Mouse (Mus musculus): Measurements from ENCODE around the gene Gm42715. TPM values are rescaled to one million over a fixed set of nuclear protein-coding genes. Genes with fewer than 3 reads are reported as not detected.
A peak's percentile ranks its signal among the peaks of the same experiment; 100 is the strongest.

Gm42715 gene
- polyA plus RNA-seq, 1 experiment from 2014 or later: 26.0 TPM

- Histone ChIP-seq H3K27ac (ENCODE audit: low read depth, low read length) (peak overlapping the region; percentile 81), H3K4me2 (replicated peaks; ENCODE audit: low read depth, low read length) (peak overlapping the region; percentile 74), H3K4me3 (ENCODE audit: low read depth, low read length) (peak overlapping the region; percentile 99), H3K9me3 (ENCODE audit: control insufficient read depth, low read length) (no peaks in the 10 kb centered on the region), H3K4me1 (replicated peaks; ENCODE audit: control insufficient read depth, insufficient read depth, low read length) (peaks cover 6% of the 10 kb centered on the region; the same call in 1 of the 2 replicates), H3K27me3 (ENCODE audit: control insufficient read depth, insufficient read depth, low read length) (no peaks in the 10 kb centered on the region), H3K9ac (ENCODE audit: low read depth, low read length) (peak overlapping the region; percentile 97), H3K36me3 (ENCODE audit: control insufficient read depth, insufficient read depth, low read length) (peaks cover 27% of the 10 kb centered on the region)
- 2% methylated on average over 34 of the region's 44 CpGs for WGBS
- ATAC-seq (ENCODE audit: low FRiP score) (peak; percentile 28; the same call in 1 of the 2 replicates), DNase-seq (ENCODE audit: low spot score) (peak; percentile 65)
Observed at GRCm38 (mm10) chr7:127614511-127614890, 95.1 kb downstream of the Gm42715 start.

GRCm38 (mm10) chr7:127614891-127615843, 95.8 kb downstream of the Gm42715 start, which contains the start of gene Zfp629:
Zfp629 (minus strand) TSS chr7:127615797.
- Histone ChIP-seq H3K4me2 (replicated peaks; ENCODE audit: low read depth, low read length) (peak within 1 kb of the TSS; percentile 74), H3K4me3 (ENCODE audit: low read depth, low read length) (peak within 1 kb of the TSS; percentile 99), H3K36me3 (ENCODE audit: control insufficient read depth, insufficient read depth, low read length) (peaks cover 23% of the 10 kb centered on the region), H3K27ac (ENCODE audit: low read depth, low read length) (peak within 1 kb of the TSS; percentile 81), H3K27me3 (ENCODE audit: control insufficient read depth, insufficient read depth, low read length) (no peaks in the 10 kb centered on the region), H3K9me3 (ENCODE audit: control insufficient read depth, low read length) (no peaks in the 10 kb centered on the region), H3K4me1 (replicated peaks; ENCODE audit: control insufficient read depth, insufficient read depth, low read length) (peaks cover 6% of the 10 kb centered on the region; the same call in 1 of the 2 replicates), H3K9ac (ENCODE audit: low read depth, low read length) (peak within 1 kb of the TSS; percentile 97)
- DNase-seq (ENCODE audit: low spot score) (peak; percentile 95), ATAC-seq (ENCODE audit: low FRiP score) (peak; percentile 94)
- WGBS: 0% methylated on average over 30 of the region's 50 CpGs

- H3K4me1 ChIP-seq (replicated peaks; ENCODE audit: control insufficient read depth, insufficient read depth, low read length): peaks cover 6% of the 10 kb centered on the region; the same call in 1 of the 2 replicates
- WGBS: 91% methylated on average over 1 of the region's 1 CpGs
- H3K36me3 ChIP-seq (ENCODE audit: control insufficient read depth, insufficient read depth, low read length): peaks cover 12% of the 10 kb centered on the region
- no peak overlapping the region for H3K27ac ChIP-seq (ENCODE audit: low read depth, low read length)
- no peak for DNase-seq (ENCODE audit: low spot score)
- no peak overlapping the region for H3K9ac ChIP-seq (ENCODE audit: low read depth, low read length)
- H3K27me3 ChIP-seq (ENCODE audit: control insufficient read depth, insufficient read depth, low read length): no peaks in the 10 kb centered on the region
- no peaks in the 10 kb centered on the region for H3K9me3 ChIP-seq (ENCODE audit: control insufficient read depth, low read length)
- ATAC-seq (ENCODE audit: low FRiP score): no peak
- H3K4me3 ChIP-seq (ENCODE audit: low read depth, low read length): no peak overlapping the region; the same call in 1 of the 2 replicates
- peak overlapping the region; percentile 74 for H3K4me2 ChIP-seq (replicated peaks; ENCODE audit: low read depth, low read length)
Observed at GRCm38 (mm10) chr7:127616336-127616735, 97.0 kb downstream of the Gm42715 start.

Other genes starting within 250 kb of the Gm42715 start
- gene Sephs2, start 245.5 kb upstream of the Gm42715 start, polyA plus RNA-seq (2014; fragmentation: Nextera tagmentation; extraction: Ambion mirVana): 80.8 and 86.6 TPM in 2 replicates
- 0.54 and 0.56 TPM in 2 replicates for gene Itgal, start 223.3 kb upstream of the Gm42715 start, polyA plus RNA-seq (2014; fragmentation: Nextera tagmentation; extraction: Ambion mirVana)
- 5.1 and 5.7 TPM in 2 replicates for gene Zfp768, start 174.0 kb upstream of the Gm42715 start, polyA plus RNA-seq (2014; fragmentation: Nextera tagmentation; extraction: Ambion mirVana)
- 6.7 and 9.6 TPM in 2 replicates for gene Zfp747, start 143.5 kb upstream of the Gm42715 start, polyA plus RNA-seq (2014; fragmentation: Nextera tagmentation; extraction: Ambion mirVana)
- gene 9130019O22Rik, start 132.4 kb upstream of the Gm42715 start, polyA plus RNA-seq (2014; fragmentation: Nextera tagmentation; extraction: Ambion mirVana): 5.4 and 6.2 TPM in 2 replicates
- gene E430018J23Rik, start 126.0 kb upstream of the Gm42715 start, polyA plus RNA-seq (2014; fragmentation: Nextera tagmentation; extraction: Ambion mirVana): 6.1 and 6.3 TPM in 2 replicates
- gene Zfp764, start 112.8 kb upstream of the Gm42715 start, polyA plus RNA-seq (2014; fragmentation: Nextera tagmentation; extraction: Ambion mirVana): 6.9 and 8.1 TPM in 2 replicates
- 29.8 and 33.6 TPM in 2 replicates for gene Zfp688, start 97.5 kb upstream of the Gm42715 start, polyA plus RNA-seq (2014; fragmentation: Nextera tagmentation; extraction: Ambion mirVana)
- gene Zfp689, start 70.4 kb upstream of the Gm42715 start, polyA plus RNA-seq (2014; fragmentation: Nextera tagmentation; extraction: Ambion mirVana): 12.8 and 13.5 TPM in 2 replicates
- 61.4 and 72.1 TPM in 2 replicates for gene Prr14, start 60.0 kb upstream of the Gm42715 start, polyA plus RNA-seq (2014; fragmentation: Nextera tagmentation; extraction: Ambion mirVana)
- gene Fbrs, start 40.4 kb upstream of the Gm42715 start, polyA plus RNA-seq (2014; fragmentation: Nextera tagmentation; extraction: Ambion mirVana): 10.5 and 15.1 TPM in 2 replicates
- gene Srcap, start 7.6 kb upstream of the Gm42715 start, polyA plus RNA-seq (2014; fragmentation: Nextera tagmentation; extraction: Ambion mirVana): 58.1 and 81.5 TPM in 2 replicates
- 7.7 and 8.6 TPM in 2 replicates for gene Tmem265, start 41.8 kb downstream of the Gm42715 start, polyA plus RNA-seq (2014; fragmentation: Nextera tagmentation; extraction: Ambion mirVana)
- 50.4 and 54.0 TPM in 2 replicates for gene Phkg2, start 53.8 kb downstream of the Gm42715 start, polyA plus RNA-seq (2014; fragmentation: Nextera tagmentation; extraction: Ambion mirVana)
- 11.9 and 16.4 TPM in 2 replicates for gene Ccdc189, start 69.0 kb downstream of the Gm42715 start, polyA plus RNA-seq (2014; fragmentation: Nextera tagmentation; extraction: Ambion mirVana)
- 31.4 and 33.6 TPM in 2 replicates for gene Rnf40, start 69.2 kb downstream of the Gm42715 start, polyA plus RNA-seq (2014; fragmentation: Nextera tagmentation; extraction: Ambion mirVana)
- 28.0 and 31.0 TPM in 2 replicates for gene Zfp629, start 96.2 kb downstream of the Gm42715 start, polyA plus RNA-seq (2014; fragmentation: Nextera tagmentation; extraction: Ambion mirVana)
- gene Bcl7c, start 189.3 kb downstream of the Gm42715 start, polyA plus RNA-seq (2014; fragmentation: Nextera tagmentation; extraction: Ambion mirVana): 58.4 and 61.5 TPM in 2 replicates
- gene Ctf1, start 193.2 kb downstream of the Gm42715 start, polyA plus RNA-seq (2014; fragmentation: Nextera tagmentation; extraction: Ambion mirVana): 6.8 and 9.2 TPM in 2 replicates
- 0.15 and 0.22 TPM in 2 replicates for gene Ctf2, start 212.6 kb downstream of the Gm42715 start, polyA plus RNA-seq (2014; fragmentation: Nextera tagmentation; extraction: Ambion mirVana)
- gene Fbxl19, start 225.0 kb downstream of the Gm42715 start, polyA plus RNA-seq (2014; fragmentation: Nextera tagmentation; extraction: Ambion mirVana): 6.2 and 10.7 TPM in 2 replicates

Measured in hindbrain, embryonic 11.5 days (tissue).